Mouse (Mus musculus) spleen, adult 18-20 months (tissue): ENCODE measurements around the gene Mitd1.
A peak's percentile ranks its signal among the peaks of the same experiment; 100 is the strongest.

ENCODE experiments used
- DNase-seq, 2 experiments: peaks; one replicate each; pipeline ENCODE4 v3.0.0; 2022; ENCODE audit warnings: mixed read lengths in 2 of 2

The Mitd1 gene

DNA sequence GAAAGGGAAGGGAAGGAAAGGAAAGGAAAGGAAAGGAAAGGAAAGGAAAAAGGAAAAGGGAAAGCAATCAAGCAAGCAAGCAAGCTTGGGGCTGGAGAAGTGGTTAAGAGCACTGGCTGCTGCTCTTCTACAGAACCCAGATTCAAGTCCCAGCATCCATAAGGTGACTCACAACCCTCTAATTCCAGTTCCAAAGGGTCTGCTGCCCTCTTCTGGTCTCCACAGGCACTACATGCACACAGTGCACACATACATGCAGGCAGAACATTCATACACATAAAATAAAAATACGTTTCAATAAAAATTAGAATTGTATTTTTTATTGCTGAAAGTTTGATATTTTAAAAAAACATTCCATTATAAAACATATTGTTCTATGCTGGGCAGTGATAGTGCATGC is 23.2 kb downstream of the Mitd1 start:
- peak in 1 of 2 experiments; percentile 29 for DNase-seq

DNA sequence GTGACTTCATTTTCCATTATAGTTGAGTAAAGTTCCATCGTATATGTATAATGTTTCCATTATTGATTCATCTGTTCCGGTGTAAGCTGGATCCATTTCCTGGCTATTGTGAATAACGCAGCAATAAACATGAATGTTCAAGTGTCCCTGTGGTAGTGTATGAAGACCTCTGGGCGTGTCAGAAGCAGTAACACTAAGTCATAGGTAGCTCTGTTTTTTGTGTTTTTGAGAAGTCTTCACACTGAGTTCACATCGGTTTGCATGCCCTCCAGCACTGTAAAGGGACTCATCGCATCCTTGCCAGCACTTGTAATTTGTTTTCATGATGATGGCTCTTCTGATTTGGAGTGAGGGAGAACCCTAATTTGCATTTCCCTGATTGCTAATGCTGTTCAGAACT is 23.9 kb downstream of the Mitd1 start, which contains the start of gene Tsga10:
Tsga10 (minus strand) TSS at position 144 of the 400 bp plus-strand sequence.
- no peak for DNase-seq

DNA sequence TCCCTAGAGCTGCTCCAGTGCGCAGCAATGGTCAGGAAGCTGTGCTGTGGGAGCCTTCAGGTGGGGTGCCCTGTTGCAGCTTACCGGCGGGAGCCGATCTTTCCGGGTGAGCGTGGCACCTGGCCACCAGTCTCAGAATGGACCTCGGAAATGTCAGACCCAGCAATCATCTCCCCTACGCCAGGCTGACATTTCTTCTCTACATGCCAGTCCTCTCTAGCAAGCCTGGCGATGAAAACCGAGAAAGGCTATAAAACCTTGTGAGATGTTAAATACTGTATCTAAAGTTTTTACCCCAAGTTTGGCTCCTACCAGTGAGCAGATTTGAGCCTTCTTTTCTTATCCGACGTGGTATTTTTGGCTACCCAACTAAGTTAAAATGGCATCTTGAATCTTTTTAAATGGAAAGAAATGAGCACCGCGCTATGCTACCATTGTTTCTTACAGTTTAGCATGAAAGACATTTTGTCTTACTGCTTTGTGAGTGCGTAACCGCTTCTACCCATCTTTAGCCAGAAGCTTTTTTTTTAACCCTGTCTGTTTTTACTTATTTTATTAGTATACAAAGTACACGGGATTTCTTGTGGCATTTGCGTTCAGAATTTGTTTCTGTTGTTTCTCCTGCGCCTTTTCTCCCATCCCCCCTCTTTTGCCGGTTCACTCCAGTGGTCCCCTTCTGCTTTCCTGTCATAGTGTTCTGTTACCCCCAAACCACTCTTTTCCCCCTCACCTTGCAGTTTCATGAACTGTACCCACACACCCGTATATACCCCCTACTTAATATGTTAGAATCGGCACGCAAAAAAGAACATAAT is 24.6 kb downstream of the Mitd1 start:
- no peak for DNase-seq

DNA sequence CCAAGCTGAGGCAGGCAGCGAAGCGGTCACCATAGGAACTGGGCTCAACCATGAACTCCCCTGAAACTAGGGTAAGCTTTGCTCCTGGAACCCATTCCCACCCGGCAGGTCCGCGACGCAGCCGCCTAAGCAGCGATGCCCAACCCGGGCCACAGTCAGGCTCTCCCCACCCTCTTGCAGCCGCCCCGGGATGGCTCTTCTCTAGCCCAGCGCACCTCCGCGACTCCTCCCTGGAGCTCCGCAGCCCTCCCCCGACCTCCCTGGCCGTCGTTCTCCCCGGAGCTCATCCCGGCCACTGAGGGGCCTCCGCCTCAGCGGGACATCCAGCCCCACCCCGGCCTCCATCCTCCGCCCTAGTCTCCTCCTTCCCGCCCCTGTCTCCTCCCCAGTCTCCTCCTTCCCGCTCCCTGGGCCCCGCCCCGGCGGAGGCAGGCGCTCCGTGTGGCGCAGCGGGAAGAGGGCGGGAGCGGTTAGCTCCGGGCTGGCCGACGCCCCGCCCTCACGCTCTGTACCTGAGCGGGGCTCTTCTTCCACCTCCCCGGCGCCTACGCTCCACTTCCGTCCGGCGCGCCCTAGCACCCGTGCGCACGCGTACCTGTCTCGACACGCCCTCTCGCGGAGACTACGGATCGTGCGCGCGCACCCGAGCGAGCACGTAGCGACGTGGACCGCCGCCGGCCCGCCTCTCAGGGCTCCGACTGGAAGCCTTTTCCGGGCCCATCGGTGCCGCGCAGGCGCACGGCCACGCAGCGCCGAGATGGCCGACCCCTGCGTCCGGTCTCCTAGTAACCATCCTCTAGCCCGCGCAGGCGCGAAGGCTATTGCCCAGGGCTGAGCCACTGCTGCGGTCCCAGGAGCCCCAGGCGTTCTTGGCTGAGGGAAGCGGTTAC is 25.5 kb downstream of the Mitd1 start:
- DNase-seq: peak; percentile 99 to 100

GRCm38 (mm10) chr1:37850696-37851095 is 39.5 kb downstream of the Mitd1 start:
- DNase-seq: no peak

DNA sequence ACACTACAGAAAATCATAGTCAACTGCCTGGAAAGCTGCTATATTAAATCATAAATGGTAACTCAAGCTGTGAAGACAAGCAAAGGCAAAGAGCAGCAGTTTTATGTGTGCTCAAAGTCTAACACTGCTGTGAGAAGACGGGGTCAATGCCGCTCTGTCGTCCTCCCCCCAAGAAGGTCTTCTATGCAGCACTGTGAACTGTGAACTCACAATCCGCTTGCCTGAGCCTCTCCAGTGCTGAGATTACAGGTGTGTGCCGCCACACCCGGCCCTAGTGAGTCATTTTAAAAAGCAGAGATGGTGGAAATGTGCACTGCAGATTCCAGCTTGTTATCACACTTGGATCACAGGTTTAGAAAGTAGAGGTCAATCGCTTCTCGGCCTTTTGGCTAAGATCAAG is 43.3 kb downstream of the Mitd1 start:
- DNase-seq: no peak

DNA sequence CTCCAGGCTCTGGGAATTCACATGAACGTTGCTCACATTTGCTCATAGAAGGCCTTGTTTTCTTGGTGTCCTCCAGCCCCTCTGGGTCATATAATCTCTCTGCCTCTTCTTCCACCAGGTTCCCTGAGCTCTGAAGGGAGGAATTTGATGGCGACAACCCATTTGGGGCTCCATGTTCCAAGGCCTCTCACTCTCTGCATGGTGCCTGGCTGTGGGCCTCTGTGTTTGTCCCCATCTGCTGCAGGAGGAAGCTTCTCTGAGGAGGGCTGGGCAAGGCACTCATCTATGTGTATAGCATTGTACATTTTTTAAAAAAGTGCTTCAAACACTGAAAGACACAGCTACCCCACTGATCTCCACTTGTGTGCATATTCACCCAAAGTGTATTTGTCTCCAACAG is 58.5 kb downstream of the Mitd1 start:
- no peak for DNase-seq
